Mouse (Mus musculus) frontal cortex, postnatal 25 days (tissue): ENCODE measurements around the gene Nprl3.
"Not testable (repeated sequence)": the region's sequence is repeated elsewhere in the genome, so short reads cannot be mapped to it uniquely, and the experiment has no call there.

Source experiments
- DNase-seq, 2 experiments: peaks; one replicate each; pipeline ENCODE4 v3.0.0; 2022; ENCODE audit warnings: low spot score in 2 of 2

Gene Nprl3

DNA sequence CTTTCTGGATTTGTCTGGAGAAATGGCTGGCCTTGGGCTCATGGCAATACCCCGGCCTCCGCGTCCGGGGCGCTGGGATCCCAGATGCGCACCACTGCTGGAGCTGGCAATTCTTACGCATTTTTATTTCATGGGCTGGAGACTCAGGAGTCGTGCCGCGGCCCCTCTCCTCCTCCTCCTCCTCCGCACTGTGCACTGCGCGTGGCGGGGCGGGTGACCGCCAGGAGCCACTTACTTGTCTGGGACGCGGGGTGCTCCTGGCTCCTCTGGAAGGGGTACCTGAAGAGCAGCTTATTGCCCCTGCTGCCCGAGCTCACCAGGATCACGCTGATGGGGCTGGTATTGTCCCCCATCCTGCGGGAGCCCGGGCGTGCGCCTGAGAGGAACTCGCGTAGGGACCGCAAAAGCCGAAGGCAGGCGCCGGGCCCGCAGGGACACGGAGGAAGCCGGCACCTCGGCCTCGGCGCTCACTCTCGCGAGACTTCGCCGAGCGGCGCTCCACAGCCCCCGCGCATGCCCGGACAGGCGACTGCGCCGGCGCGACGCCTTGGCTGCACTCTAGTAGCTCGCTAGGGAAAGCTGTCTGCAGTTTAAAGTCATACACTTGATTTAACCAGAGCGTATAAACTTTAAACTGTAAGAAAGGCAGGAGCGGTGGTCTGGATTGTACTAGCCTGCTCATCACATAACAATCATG lies at the start of gene Nprl3:
Gene Nprl3, minus strand, starts transcription at position 520 of the 697 bp plus-strand sequence.
- DNase-seq = peak; percentile 85 to 92

DNA sequence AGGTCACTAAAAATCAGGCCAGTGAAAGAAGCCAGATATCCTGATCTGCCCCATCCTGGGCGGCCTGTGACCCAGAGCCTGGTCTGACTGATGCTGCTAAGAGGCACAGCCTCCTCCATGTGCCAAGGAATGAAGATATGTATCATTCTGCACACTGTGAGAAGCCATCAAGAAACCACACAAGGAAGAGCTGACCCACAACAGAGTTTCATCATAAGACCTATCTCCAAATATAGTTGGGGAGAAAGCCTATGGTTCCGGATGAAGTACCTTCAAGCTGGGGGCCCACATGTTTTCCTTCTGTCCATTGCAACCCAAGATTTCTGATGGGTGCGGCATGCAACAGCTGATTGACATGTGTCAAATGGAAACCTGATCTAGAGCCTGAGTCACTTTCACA lies 48.5 kb upstream of the Nprl3 start:
- no peak for DNase-seq

GRCm38 (mm10) chr11:32309928-32310327 lies 42.4 kb upstream of the Nprl3 start:
- DNase-seq = no peak

GRCm38 (mm10) chr11:32309446-32309845 lies 41.9 kb upstream of the Nprl3 start:
- DNase-seq = no peak

DNA sequence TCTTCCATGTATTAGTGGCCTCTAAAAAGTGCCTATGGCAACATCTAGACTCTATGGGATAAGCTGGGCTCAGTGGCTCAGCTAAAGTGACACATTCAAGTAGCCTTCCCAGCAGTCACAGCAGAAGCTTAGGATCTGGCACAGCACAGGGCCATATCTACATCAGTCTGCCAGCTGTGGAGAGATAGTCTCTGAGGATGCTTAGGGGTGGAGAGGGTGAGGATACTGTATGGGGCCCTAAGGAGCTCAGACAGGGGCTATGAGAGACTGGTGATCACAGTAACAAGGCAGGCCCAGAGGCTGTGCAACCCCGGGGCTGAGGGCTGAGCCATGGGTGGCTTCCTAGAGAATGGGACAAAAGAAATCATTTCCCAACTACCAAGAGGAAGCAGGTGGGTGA lies 39.5 kb upstream of the Nprl3 start:
- DNase-seq = no peak

- DNase-seq = no peak
Observed at GRCm38 (mm10) chr11:32303455-32303854, 35.9 kb upstream of the Nprl3 start.

DNA sequence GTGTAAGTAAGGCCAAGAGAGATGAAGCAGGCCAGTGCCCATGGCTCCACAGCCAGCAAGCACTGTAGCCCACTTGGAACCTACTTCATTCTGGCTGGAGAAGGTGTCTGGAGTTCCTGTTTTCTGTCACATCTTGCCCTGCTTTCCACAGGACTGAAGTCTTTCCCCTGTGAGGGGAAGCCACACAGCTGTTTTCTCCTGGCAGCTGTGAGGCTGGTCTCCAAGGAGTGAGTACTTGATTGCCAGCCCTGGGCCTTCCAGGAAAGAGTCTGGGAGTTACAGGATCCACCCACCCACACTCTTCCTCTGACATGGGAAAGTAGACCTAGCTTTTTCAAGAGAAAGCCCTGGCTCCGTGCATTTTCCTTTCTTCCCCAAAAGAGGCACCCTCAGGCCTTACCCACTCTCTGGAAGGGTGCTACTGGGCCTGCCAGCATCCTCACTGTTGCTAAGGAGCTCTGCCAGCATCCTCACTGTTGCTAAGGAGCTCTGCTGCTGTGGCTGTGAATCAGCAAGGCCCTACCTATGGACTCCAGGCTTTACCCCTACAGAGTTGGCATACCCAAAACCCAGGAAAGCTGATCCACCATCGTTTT lies 35.4 kb upstream of the Nprl3 start:
- DNase-seq = peak in 1 of 2 experiments; percentile 19

- no peak for DNase-seq
Observed at GRCm38 (mm10) chr11:32301506-32301905, 34.0 kb upstream of the Nprl3 start.

DNA sequence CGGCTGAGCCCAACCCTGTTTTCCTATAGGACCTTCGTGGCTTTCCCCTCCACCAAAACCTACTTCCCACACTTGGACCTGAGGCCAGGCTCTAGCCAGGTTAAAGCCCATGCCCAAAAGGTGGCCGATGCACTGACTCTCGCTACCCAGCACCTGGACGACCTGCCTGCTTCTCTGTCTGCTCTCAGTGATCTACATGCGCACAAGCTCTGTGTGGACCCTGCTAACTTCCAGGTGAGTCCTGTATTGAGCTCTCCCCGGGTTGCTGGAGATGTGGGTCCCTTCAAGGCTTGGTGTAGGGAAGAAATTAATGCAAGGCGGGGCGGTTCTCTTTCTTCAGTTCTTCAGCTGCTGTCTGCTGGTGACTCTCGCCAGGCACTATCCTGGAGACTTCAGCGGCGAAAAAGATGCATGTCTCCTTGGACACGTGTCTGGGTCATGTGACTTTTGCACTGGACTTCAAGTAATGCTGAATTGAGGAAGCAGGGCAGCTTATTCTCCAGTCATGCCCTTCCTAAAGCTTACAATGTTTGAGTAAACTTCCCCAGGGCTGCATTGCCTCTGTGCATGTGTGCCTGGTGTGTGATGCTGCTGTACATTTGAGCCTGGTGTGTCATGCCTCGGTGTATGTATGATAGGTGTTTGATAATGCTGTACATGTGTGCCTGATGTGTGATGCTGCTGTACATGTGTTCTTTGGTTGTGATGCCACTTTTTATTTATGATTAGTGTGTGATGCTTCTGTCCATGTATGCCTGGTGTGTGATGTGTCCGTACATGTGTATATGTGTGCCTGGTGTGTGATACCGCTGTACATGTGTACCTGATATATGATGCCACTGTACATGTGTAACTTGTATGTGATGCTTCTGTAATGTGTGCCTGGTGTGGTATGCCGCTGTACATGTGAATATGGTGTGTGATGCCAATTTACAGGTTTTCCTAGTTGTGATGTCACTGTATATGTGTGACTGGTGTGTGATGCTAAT lies 33.1 kb upstream of the Nprl3 start:
- DNase-seq = no peak

GRCm38 (mm10) chr11:32299865-32300264 lies 32.4 kb upstream of the Nprl3 start, which contains the start of gene Hbq1a:
TSS of gene Hbq1a (plus strand) at chr11:32300069.
- peak; percentile 50 to 54 for DNase-seq

GRCm38 (mm10) chr11:32298532-32298918 lies 31.0 kb upstream of the Nprl3 start:
- no peak for DNase-seq

GRCm38 (mm10) chr11:32297866-32298531 lies 30.5 kb upstream of the Nprl3 start:
- no peak for DNase-seq

DNA sequence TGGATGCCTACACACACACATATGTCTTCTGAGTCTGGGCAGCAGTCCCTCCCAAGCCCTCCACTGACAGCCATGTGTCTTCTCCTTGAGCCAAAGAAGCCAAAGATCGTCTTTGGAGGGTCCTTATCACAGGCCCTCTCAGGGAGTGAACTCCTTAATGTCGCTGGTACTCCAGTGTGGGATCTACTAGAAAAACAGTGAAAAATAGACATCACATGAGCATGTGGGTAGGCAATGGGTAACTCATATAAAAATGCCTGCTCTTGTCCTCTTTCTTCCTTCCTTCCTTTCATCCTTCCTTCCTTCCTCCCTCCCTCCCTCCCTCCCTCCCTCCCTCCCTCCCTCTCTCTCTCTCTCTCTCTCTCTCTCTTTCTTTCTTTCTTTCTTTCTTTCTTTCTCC lies 29.9 kb upstream of the Nprl3 start:
- DNase-seq = not testable (repeated sequence)

- DNase-seq = not testable (repeated sequence)
Observed at GRCm38 (mm10) chr11:32296203-32296602, 28.7 kb upstream of the Nprl3 start, which contains the start of gene Hba-a2. TSS of gene Hba-a2 (plus strand) at chr11:32296489.

DNA sequence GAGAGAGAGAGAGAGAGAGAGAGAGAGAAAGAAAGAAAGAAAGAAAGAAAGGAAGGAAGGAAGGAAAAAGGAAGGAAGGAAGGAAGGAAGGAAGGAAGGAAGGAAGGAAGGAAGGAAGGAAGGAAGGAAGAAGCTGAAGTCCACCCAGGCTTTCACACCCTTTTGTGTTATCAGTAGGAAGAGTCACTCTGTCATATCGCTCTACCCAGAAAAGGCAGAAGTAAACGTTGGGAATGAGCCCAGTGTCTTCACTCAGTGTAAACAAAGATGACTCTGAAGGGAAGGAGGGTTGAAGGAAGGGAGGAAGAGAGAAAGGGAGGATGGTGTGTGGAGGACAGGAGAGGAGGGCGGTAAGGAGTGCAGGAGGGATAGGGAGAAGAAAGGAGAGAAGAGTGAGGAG lies 26.0 kb upstream of the Nprl3 start:
- DNase-seq = not testable (repeated sequence)

- DNase-seq = not testable (repeated sequence)
Observed at GRCm38 (mm10) chr11:32292819-32293218, 25.3 kb upstream of the Nprl3 start.

- DNase-seq = no peak
Observed at GRCm38 (mm10) chr11:32287493-32287825, 20.0 kb upstream of the Nprl3 start.

- DNase-seq = peak; percentile 74 to 77
Observed at GRCm38 (mm10) chr11:32286695-32287492, 19.4 kb upstream of the Nprl3 start, which contains the start of gene Hbq1b. TSS of gene Hbq1b (plus strand) at chr11:32286965.

GRCm38 (mm10) chr11:32285887-32286286 lies 18.4 kb upstream of the Nprl3 start:
- not testable (repeated sequence) for DNase-seq

DNA sequence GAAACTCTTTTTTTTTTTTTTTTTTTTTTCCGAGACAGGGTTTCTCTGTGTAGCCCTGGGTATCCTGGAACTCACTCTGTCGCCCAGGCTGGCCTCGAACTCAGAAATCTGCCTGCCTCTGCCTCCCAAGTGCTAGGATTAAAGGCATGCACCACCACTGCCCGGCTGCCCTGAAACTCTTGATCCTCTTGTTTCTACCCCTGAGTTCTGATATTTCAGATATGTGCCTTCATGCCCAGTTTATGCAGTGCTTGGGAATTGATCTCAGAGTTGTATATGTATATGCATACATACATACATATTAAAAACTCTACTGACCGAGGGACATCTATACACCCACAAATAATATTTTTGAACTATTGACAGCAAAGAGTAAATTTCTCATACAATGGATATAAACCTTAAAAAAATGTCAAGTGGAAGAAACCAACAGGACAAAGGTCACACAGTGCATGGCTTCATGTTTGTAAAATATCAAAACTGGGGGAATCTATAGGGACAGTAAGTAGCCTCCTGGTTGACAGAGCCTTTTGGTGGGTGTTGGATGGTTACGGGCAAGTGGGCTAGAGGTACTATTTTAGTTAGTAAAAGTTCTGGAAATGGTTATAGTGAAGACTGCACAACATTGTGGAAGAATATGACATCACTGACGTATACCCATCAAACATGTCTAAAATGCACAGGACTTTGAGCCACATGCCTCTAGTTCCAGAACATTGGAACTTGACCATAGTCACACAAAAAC lies 17.7 kb upstream of the Nprl3 start:
- no peak for DNase-seq
